Mouse (Mus musculus): ENCODE results near the gene Trim30b. TPM values are rescaled to one million over a fixed set of nuclear protein-coding genes. Genes with fewer than 3 reads are reported as not detected.

Gene Trim30b
- total and polyA plus RNA-seq, 2 experiments from 2014 or later = 0.10 to 0.13 TPM

DNA sequence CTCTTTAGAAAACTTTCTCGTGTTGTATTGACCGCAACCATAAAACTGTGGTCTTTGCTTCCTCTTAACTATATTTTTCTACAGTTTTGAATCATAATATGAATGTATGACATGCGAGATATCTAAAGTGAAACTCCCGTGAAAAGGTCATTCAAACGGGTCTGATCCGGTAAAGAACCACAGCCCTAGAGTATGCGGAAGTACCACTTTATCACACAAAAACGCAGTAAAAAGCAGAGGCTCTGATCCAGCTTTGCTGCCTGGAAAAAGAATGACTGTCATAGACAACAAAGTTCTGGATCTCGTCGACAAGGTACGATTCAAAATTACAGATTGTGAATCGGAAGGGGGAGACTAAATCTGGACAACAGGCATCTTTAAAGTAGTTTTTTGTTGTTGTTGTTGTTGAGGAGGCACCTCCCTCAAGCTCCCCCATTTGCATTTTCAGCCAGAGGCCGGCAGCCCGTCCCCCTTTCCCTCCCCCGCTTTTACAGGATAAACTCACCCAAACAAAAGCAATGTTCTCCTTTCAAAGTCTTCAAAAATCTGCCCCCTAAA, 54.8 kb downstream of the Trim30b start:
- WGBS = 14% methylated on average over 15 of the region's 15 CpGs
- H3K4me3 ChIP-seq (ENCODE audit: low read depth, low read length) = peak overlapping the region; percentile 8; the same call in 1 of the 2 replicates
- no peak for TF ChIP-seq CTCF (IDR thresholded peaks at IDR 0.05; ENCODE audit: low read depth)
- no peaks in the 10 kb centered on the region for H3K36me3 ChIP-seq (ENCODE audit: insufficient read depth)
- H3K4me2 ChIP-seq (ENCODE audit: low read depth) = peak overlapping the region; percentile 18; the same call in 1 of the 2 replicates
- ATAC-seq = peak; percentile 34; the same call in 1 of the 2 replicates
- no peak for DNase-seq
- H3K9me3 ChIP-seq (ENCODE audit: low read length) = no peaks in the 10 kb centered on the region
- no peaks in the 10 kb centered on the region for H3K27me3 ChIP-seq (ENCODE audit: insufficient read depth, low read length)
- H3K9ac ChIP-seq = no peak overlapping the region
- H3K4me1 ChIP-seq (ENCODE audit: insufficient read depth) = no peaks in the 10 kb centered on the region
- no peak overlapping the region for H3K27ac ChIP-seq (ENCODE audit: low read depth, low read length)

Other genes starting within 250 kb of the Trim30b start
- gene Ubqln5, start 240.1 kb downstream of the Trim30b start, total RNA-seq (2014; rRNA removed) = not detected in 2 replicates
- not detected in 2 replicates for gene Ubqln5, start 240.1 kb downstream of the Trim30b start, polyA plus RNA-seq (2015; fragmentation: Nextera tagmentation; extraction: Ambion mirVana)
- gene Olfr643, start 232.5 kb downstream of the Trim30b start, total RNA-seq (2014; rRNA removed) = not detected in 2 replicates
- not detected in 2 replicates for gene Olfr643, start 232.5 kb downstream of the Trim30b start, polyA plus RNA-seq (2015; fragmentation: Nextera tagmentation; extraction: Ambion mirVana)
- gene Ubqln3, start 226.6 kb downstream of the Trim30b start, total RNA-seq (2014; rRNA removed) = not detected in 2 replicates
- not detected in 2 replicates for gene Ubqln3, start 226.6 kb downstream of the Trim30b start, polyA plus RNA-seq (2015; fragmentation: Nextera tagmentation; extraction: Ambion mirVana)
- not detected in 2 replicates for gene Ubqlnl, start 219.3 kb downstream of the Trim30b start, total RNA-seq (2014; rRNA removed)
- gene Ubqlnl, start 219.3 kb downstream of the Trim30b start, polyA plus RNA-seq (2015; fragmentation: Nextera tagmentation; extraction: Ambion mirVana) = not detected in 2 replicates
- not detected in 2 replicates for gene Olfm5, start 205.1 kb downstream of the Trim30b start, total RNA-seq (2014; rRNA removed)
- 0.10 TPM in 1 of 2 replicates, not detected in the other for gene Olfm5, start 205.1 kb downstream of the Trim30b start, polyA plus RNA-seq (2015; fragmentation: Nextera tagmentation; extraction: Ambion mirVana)
- not detected in 2 replicates for gene Olfr648, start 186.5 kb downstream of the Trim30b start, total RNA-seq (2014; rRNA removed)
- gene Olfr648, start 186.5 kb downstream of the Trim30b start, polyA plus RNA-seq (2015; fragmentation: Nextera tagmentation; extraction: Ambion mirVana) = 0.24 and 0.28 TPM in 2 replicates
- not detected in 2 replicates for gene Olfr649, start 173.9 kb downstream of the Trim30b start, total RNA-seq (2014; rRNA removed)
- gene Olfr649, start 173.9 kb downstream of the Trim30b start, polyA plus RNA-seq (2015; fragmentation: Nextera tagmentation; extraction: Ambion mirVana) = not detected in 2 replicates
- 0.23 and 0.38 TPM in 2 replicates for gene Trim6, start 151.1 kb downstream of the Trim30b start, total RNA-seq (2014; rRNA removed)
- 0.21 and 0.34 TPM in 2 replicates for gene Trim6, start 151.1 kb downstream of the Trim30b start, polyA plus RNA-seq (2015; fragmentation: Nextera tagmentation; extraction: Ambion mirVana)
- gene Trim34a, start 125.4 kb downstream of the Trim30b start, total RNA-seq (2014; rRNA removed) = 1.8 and 1.9 TPM in 2 replicates
- gene Trim34a, start 125.4 kb downstream of the Trim30b start, polyA plus RNA-seq (2015; fragmentation: Nextera tagmentation; extraction: Ambion mirVana) = 0.77 and 1.1 TPM in 2 replicates
- gene Trim5, start 81.8 kb downstream of the Trim30b start, total RNA-seq (2014; rRNA removed) = 0.10 and 0.46 TPM in 2 replicates
- gene Trim5, start 81.8 kb downstream of the Trim30b start, polyA plus RNA-seq (2015; fragmentation: Nextera tagmentation; extraction: Ambion mirVana) = 0.06 and 0.16 TPM in 2 replicates
- gene Trim12a, start 54.4 kb downstream of the Trim30b start, total RNA-seq (2014; rRNA removed) = 0.69 and 4.1 TPM in 2 replicates
- gene Trim12a, start 54.4 kb downstream of the Trim30b start, polyA plus RNA-seq (2015; fragmentation: Nextera tagmentation; extraction: Ambion mirVana) = 1.4 and 1.7 TPM in 2 replicates
- gene Trim34b, start 40.4 kb downstream of the Trim30b start, total RNA-seq (2014; rRNA removed) = not detected in 2 replicates
- not detected in 2 replicates for gene Trim34b, start 40.4 kb downstream of the Trim30b start, polyA plus RNA-seq (2015; fragmentation: Nextera tagmentation; extraction: Ambion mirVana)
- 2.1 and 3.0 TPM in 2 replicates for gene Trim12c, start 16.5 kb downstream of the Trim30b start, total RNA-seq (2014; rRNA removed)
- 0.39 and 0.68 TPM in 2 replicates for gene Trim12c, start 16.5 kb downstream of the Trim30b start, polyA plus RNA-seq (2015; fragmentation: Nextera tagmentation; extraction: Ambion mirVana)
- gene Trim30c, start 31.0 kb upstream of the Trim30b start, total RNA-seq (2014; rRNA removed) = not detected in 2 replicates
- gene Trim30c, start 31.0 kb upstream of the Trim30b start, polyA plus RNA-seq (2015; fragmentation: Nextera tagmentation; extraction: Ambion mirVana) = not detected in 2 replicates
- gene Trim30a, start 95.3 kb upstream of the Trim30b start, total RNA-seq (2014; rRNA removed) = 0.62 and 2.4 TPM in 2 replicates
- 0.55 and 0.76 TPM in 2 replicates for gene Trim30a, start 95.3 kb upstream of the Trim30b start, polyA plus RNA-seq (2015; fragmentation: Nextera tagmentation; extraction: Ambion mirVana)
- gene Trim30d, start 138.0 kb upstream of the Trim30b start, total RNA-seq (2014; rRNA removed) = 1.2 and 1.5 TPM in 2 replicates
- 0.59 and 0.74 TPM in 2 replicates for gene Trim30d, start 138.0 kb upstream of the Trim30b start, polyA plus RNA-seq (2015; fragmentation: Nextera tagmentation; extraction: Ambion mirVana)
- not detected in 2 replicates for gene Olfr651, start 180.2 kb upstream of the Trim30b start, total RNA-seq (2014; rRNA removed)
- gene Olfr651, start 180.2 kb upstream of the Trim30b start, polyA plus RNA-seq (2015; fragmentation: Nextera tagmentation; extraction: Ambion mirVana) = not detected in 2 replicates
- gene Olfr652, start 191.0 kb upstream of the Trim30b start, total RNA-seq (2014; rRNA removed) = not detected in 2 replicates
- not detected in 2 replicates for gene Olfr652, start 191.0 kb upstream of the Trim30b start, polyA plus RNA-seq (2015; fragmentation: Nextera tagmentation; extraction: Ambion mirVana)
- gene Olfr653, start 207.4 kb upstream of the Trim30b start, total RNA-seq (2014; rRNA removed) = not detected in 2 replicates
- gene Olfr653, start 207.4 kb upstream of the Trim30b start, polyA plus RNA-seq (2015; fragmentation: Nextera tagmentation; extraction: Ambion mirVana) = not detected in 2 replicates
- 0.19 TPM in 1 of 2 replicates, not detected in the other for gene Olfr654, start 217.1 kb upstream of the Trim30b start, total RNA-seq (2014; rRNA removed)
- not detected in 2 replicates for gene Olfr654, start 217.1 kb upstream of the Trim30b start, polyA plus RNA-seq (2015; fragmentation: Nextera tagmentation; extraction: Ambion mirVana)
- 0.38 TPM in 1 of 2 replicates, not detected in the other for gene Olfr655, start 231.9 kb upstream of the Trim30b start, total RNA-seq (2014; rRNA removed)
- not detected in 2 replicates for gene Olfr655, start 231.9 kb upstream of the Trim30b start, polyA plus RNA-seq (2015; fragmentation: Nextera tagmentation; extraction: Ambion mirVana)
- gene Olfr656, start 244.1 kb upstream of the Trim30b start, total RNA-seq (2014; rRNA removed) = not detected in 2 replicates
- gene Olfr656, start 244.1 kb upstream of the Trim30b start, polyA plus RNA-seq (2015; fragmentation: Nextera tagmentation; extraction: Ambion mirVana) = not detected in 2 replicates